Mouse (Mus musculus) lung, postnatal 0 days (tissue): ENCODE results near the gene Slc2a3. TPM values are rescaled to one million over a fixed set of nuclear protein-coding genes. Genes with fewer than 3 reads are reported as not detected.
A peak's percentile ranks its signal among the peaks of the same experiment; 100 is the strongest.

Experiments used
- ATAC-seq: fragments of 200-750 bp; cut with Nextera tagmentation; 2 replicates; pipeline ENCODE4 v1.8.0; 2017; ENCODE audit warnings: moderate library complexity
- DNase-seq: peaks from one replicate; pipeline ENCODE4 v3.0.0-alpha.2; 2016; ENCODE audit warnings: low spot score
- H3K27ac ChIP-seq: fragments of 300-500 bp; sonication (generic); 2 replicates; pipeline ENCODE4 v1.5.1; 2014; ENCODE audit warnings: antibody characterized with exemption, mild to moderate bottlenecking, low read length, mixed read lengths
- H3K27me3 ChIP-seq: fragments of 300-500 bp; sonication (generic); replicated peaks from 2 replicates; pipeline ENCODE4 v1.6.1; 2014; ENCODE audit warnings: low read length, mixed read lengths; ENCODE audit not compliant: insufficient read depth
- H3K36me3 ChIP-seq: fragments of 300-500 bp; sonication (generic); 2 replicates; pipeline ENCODE4 v1.6.1; 2014; ENCODE audit warnings: low read length, mixed read lengths; ENCODE audit not compliant: insufficient read depth
- H3K4me1 ChIP-seq: fragments of 300-500 bp; sonication (generic); 2 replicates; pipeline ENCODE4 v1.6.1; 2014; ENCODE audit warnings: antibody characterized with exemption, low read depth, low read length, mixed read lengths; ENCODE audit not compliant: insufficient read depth
- H3K4me2 ChIP-seq: fragments of 300-500 bp; sonication (generic); replicated peaks from 2 replicates; pipeline ENCODE4 v1.6.1; 2014; ENCODE audit warnings: low read depth, mild to moderate bottlenecking, low read length, moderate library complexity, mixed read lengths
- H3K4me3 ChIP-seq: fragments of 300-500 bp; sonication (generic); 2 replicates; pipeline ENCODE4 v1.5.1; 2014; ENCODE audit warnings: low read depth, low read length
- H3K9ac ChIP-seq: fragments of 300-500 bp; sonication (generic); replicated peaks from 2 replicates; pipeline ENCODE4 v1.6.1; 2014; ENCODE audit warnings: low read depth, mild to moderate bottlenecking
- H3K9me3 ChIP-seq: fragments of 300-500 bp; sonication (generic); 2 replicates; pipeline ENCODE4 v1.6.1; 2016; ENCODE audit warnings: low read length, mixed read lengths
- CTCF ChIP-seq: IDR thresholded peaks from 2 replicates; pipeline ENCODE4 v1.5.1; 2016; ENCODE audit warnings: antibody characterized with exemption, mild to moderate bottlenecking
- EP300 ChIP-seq: IDR thresholded peaks from 2 replicates; pipeline ENCODE4 v1.6.1; 2016; ENCODE audit warnings: antibody characterized with exemption, mild to moderate bottlenecking, control low read depth
- WGBS: fragments of 180-500 bp; shearing (Covaris S2); extraction: QIAGEN DNeasy Blood & Tissue Kit; methylation state at CpG from one replicate; pipeline ENCODE4 v1.1.7; 2014; 5-methylcytosine and 5-hydroxymethylcytosine counted together
- polyA plus RNA-seq: library from polyadenylated mRNA; unstranded; fragments of >200 nt; fragmentation: Nextera tagmentation; extraction: Ambion mirVana; gene quantifications from 2 replicates; pipeline ENCODE4 v1.2.1, GENCODE M21; 2015

Slc2a3 gene
- polyA plus RNA-seq, result 3.8 and 5.0 TPM in 2 replicates

- TF ChIP-seq EP300 (no peak), CTCF (no peak)
- peak within 1 kb of the TSS; percentile 96 for H3K4me2 ChIP-seq
- ATAC-seq (peak; percentile 65), DNase-seq (peak; percentile 55)
- H3K4me3 ChIP-seq, result peak within 1 kb of the TSS; percentile 48
- under 1% methylated on average over 42 of the region's 46 CpGs for WGBS
- H3K27ac ChIP-seq, result no peak within 1 kb of the TSS; the same call in 1 of the 2 replicates
- no peaks in the 10 kb centered on the region for H3K9me3 ChIP-seq
- peak within 1 kb of the TSS; percentile 34; the same call in 1 of the 2 replicates for H3K9ac ChIP-seq
- peaks cover 4% of the 10 kb centered on the region; the same call in 1 of the 2 replicates for H3K4me1 ChIP-seq
- H3K36me3 ChIP-seq, result no peaks in the 10 kb centered on the region
- no peaks in the 10 kb centered on the region for H3K27me3 ChIP-seq
These were observed at the start of gene Slc2a3 for GRCm38 (mm10) chr6:122801301-122801800. Gene Slc2a3, minus strand, starts transcription at chr6:122801640.

DNA sequence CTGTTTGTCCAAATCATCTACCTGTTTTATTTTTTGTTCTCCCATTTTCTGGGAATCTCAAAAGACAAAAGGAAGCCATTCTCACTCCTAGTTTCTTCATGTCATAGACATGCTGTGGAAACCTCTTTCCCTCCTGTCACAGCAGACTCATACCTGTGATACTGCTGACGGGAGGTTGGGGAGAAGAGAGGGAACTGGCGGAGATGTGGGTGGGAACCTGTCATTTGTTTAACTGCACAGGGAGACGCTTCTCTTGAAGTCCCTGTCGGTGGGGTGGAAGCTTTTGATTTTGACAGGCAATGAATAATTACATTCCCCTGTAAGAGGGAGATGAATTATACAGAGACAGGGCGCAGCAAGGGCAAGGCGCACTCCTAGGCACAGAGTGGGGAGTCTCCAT lies 42.3 kb upstream of the Slc2a3 start:
- no peak overlapping the region for H3K9ac ChIP-seq
- 63% methylated on average over 6 of the region's 6 CpGs for WGBS
- H3K27ac ChIP-seq, result no peak overlapping the region
- DNase-seq (no peak), ATAC-seq (no peak)
- no peak overlapping the region for H3K4me2 ChIP-seq
- H3K4me3 ChIP-seq, result no peak overlapping the region
- no peaks in the 10 kb centered on the region for H3K9me3 ChIP-seq
- H3K36me3 ChIP-seq, result peaks cover 42% of the 10 kb centered on the region
- no peak for TF ChIP-seq EP300
- no peak for TF ChIP-seq CTCF
- H3K27me3 ChIP-seq, result no peaks in the 10 kb centered on the region
- H3K4me1 ChIP-seq, result no peaks in the 10 kb centered on the region

DNA sequence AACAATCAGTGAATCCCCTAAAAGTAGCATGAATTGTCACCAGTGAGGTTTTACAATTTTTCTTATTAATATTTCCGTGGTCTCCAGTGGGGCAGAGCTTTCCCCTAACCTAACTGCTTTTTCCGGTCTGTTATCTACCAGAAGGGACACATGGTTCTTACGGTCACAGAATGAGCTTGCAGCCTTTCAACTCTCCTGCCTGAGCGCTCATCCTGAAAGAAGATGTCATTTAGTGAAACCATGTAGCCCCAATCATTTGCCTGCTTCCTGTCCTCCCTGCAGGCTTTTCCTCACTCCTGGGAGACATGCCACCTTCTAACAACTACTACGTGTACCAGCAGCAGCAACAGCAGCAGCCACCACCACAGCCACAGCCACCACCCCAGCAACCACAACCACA lies 36.1 kb upstream of the Slc2a3 start:
- ATAC-seq, result no peak
- DNase-seq, result no peak
- no peak overlapping the region for H3K4me3 ChIP-seq
- H3K9me3 ChIP-seq, result no peaks in the 10 kb centered on the region
- H3K4me1 ChIP-seq, result no peaks in the 10 kb centered on the region
- no peak overlapping the region for H3K27ac ChIP-seq
- peaks cover 65% of the 10 kb centered on the region for H3K36me3 ChIP-seq
- no peaks in the 10 kb centered on the region for H3K27me3 ChIP-seq
- H3K4me2 ChIP-seq, result no peak overlapping the region
- 91% methylated on average over 5 of the region's 5 CpGs for WGBS
- no peak overlapping the region for H3K9ac ChIP-seq
- no peak for TF ChIP-seq EP300
- no peak for TF ChIP-seq CTCF

DNA sequence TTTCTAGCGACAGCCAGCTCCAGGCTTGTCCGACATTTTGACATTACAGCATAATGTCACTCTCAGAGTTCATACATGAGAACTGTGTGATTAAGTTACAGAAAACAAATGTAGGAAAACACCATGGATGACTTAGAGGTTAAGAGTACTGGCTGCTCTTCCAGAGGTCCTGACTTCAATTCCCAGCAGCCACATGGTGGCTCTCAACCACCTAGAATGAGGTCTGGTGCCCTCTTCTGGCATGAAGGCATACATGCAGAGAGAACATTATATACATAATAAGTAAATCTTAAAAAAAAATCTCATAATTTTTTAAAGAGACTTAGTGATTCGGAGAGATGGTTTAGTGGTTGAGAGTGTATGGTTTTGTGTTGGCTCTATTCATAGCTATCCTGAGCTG lies 35.5 kb upstream of the Slc2a3 start:
- Histone ChIP-seq H3K27me3 (no peaks in the 10 kb centered on the region), H3K9me3 (no peaks in the 10 kb centered on the region), H3K4me1 (no peaks in the 10 kb centered on the region), H3K27ac (no peak overlapping the region), H3K9ac (no peak overlapping the region), H3K4me3 (no peak overlapping the region), H3K4me2 (no peak overlapping the region), H3K36me3 (peaks cover 64% of the 10 kb centered on the region)
- TF ChIP-seq EP300 (no peak), CTCF (peak; percentile 29; the same call in 1 of the 2 replicates)
- WGBS, result 96% methylated on average over 3 of the region's 3 CpGs
- ATAC-seq (no peak), DNase-seq (no peak)

GRCm38 (mm10) chr6:122834365-122834764 lies 32.9 kb upstream of the Slc2a3 start:
- Histone ChIP-seq H3K4me2 (no peak overlapping the region), H3K4me1 (no peaks in the 10 kb centered on the region), H3K4me3 (no peak overlapping the region), H3K9me3 (no peaks in the 10 kb centered on the region), H3K27me3 (no peaks in the 10 kb centered on the region), H3K9ac (no peak overlapping the region), H3K36me3 (peaks cover 51% of the 10 kb centered on the region), H3K27ac (no peak overlapping the region)
- 63% methylated on average over 4 of the region's 4 CpGs for WGBS
- ATAC-seq (no peak), DNase-seq (peak; percentile 34)
- TF ChIP-seq CTCF, result peak; percentile 85
- TF ChIP-seq EP300, result no peak

GRCm38 (mm10) chr6:122832880-122833279 lies 31.4 kb upstream of the Slc2a3 start:
- H3K4me3 ChIP-seq, result no peak overlapping the region
- H3K9ac ChIP-seq, result no peak overlapping the region
- H3K4me2 ChIP-seq, result no peak overlapping the region
- no peaks in the 10 kb centered on the region for H3K27me3 ChIP-seq
- no peaks in the 10 kb centered on the region for H3K4me1 ChIP-seq
- DNase-seq, result no peak
- H3K36me3 ChIP-seq, result peaks cover 47% of the 10 kb centered on the region
- TF ChIP-seq EP300, result no peak
- TF ChIP-seq CTCF, result no peak
- H3K9me3 ChIP-seq, result no peaks in the 10 kb centered on the region
- H3K27ac ChIP-seq, result no peak overlapping the region
- no peak for ATAC-seq
- WGBS, result 66% methylated on average over 7 of the region's 7 CpGs

GRCm38 (mm10) chr6:122828086-122828485 lies 26.6 kb upstream of the Slc2a3 start:
- no peak overlapping the region for H3K9ac ChIP-seq
- peak; percentile 28 for DNase-seq
- no peaks in the 10 kb centered on the region for H3K9me3 ChIP-seq
- H3K36me3 ChIP-seq, result peaks cover 12% of the 10 kb centered on the region; the same call in 1 of the 2 replicates
- H3K4me2 ChIP-seq, result no peak overlapping the region
- no peak overlapping the region for H3K27ac ChIP-seq
- H3K4me3 ChIP-seq, result no peak overlapping the region
- ATAC-seq, result no peak
- peak; percentile 63 for TF ChIP-seq CTCF
- TF ChIP-seq EP300, result no peak
- 55% methylated on average over 13 of the region's 13 CpGs for WGBS
- H3K27me3 ChIP-seq, result no peaks in the 10 kb centered on the region
- peaks cover 23% of the 10 kb centered on the region; the same call in 1 of the 2 replicates for H3K4me1 ChIP-seq
